Mouse (Mus musculus) small intestine, adult 2 months (tissue): ENCODE data around the gene Taf12.

Experiments
- CTCF ChIP-seq: fragments of 200-500 bp; IDR thresholded peaks from 2 replicates; pipeline ENCODE4 v1.5.1; 2012; ENCODE audit warnings: low read depth, mild to moderate bottlenecking, control low read depth, inconsistent platforms, low read length, moderate library complexity, mixed read lengths; ENCODE audit not compliant: insufficient replicate concordance, insufficient read length; ENCODE audit errors: extremely low read depth
- POLR2A ChIP-seq: fragments of 200-500 bp; IDR thresholded peaks from 2 replicates; pipeline ENCODE4 v1.6.1; 2012; ENCODE audit warnings: low read depth, mild to moderate bottlenecking, control low read depth, inconsistent platforms, low read length, moderate library complexity

GRCm38 (mm10) chr4:132311209-132311608 lies 37.0 kb downstream of the Taf12 start:
- no peak for TF ChIP-seq CTCF
- no peak for TF ChIP-seq POLR2A
